Mouse (Mus musculus) cortical plate, adult 2 months (tissue): ENCODE data around the gene Lamc1.

ENCODE experiments used
- CTCF ChIP-seq: fragments of 200-500 bp; IDR thresholded peaks from 2 replicates; pipeline ENCODE4 v1.5.1; 2011; ENCODE audit warnings: mild to moderate bottlenecking, control low read depth, low read length; ENCODE audit not compliant: insufficient read depth; ENCODE audit errors: extremely low read depth
- POLR2A ChIP-seq: fragments of 200-500 bp; IDR thresholded peaks from 2 replicates; pipeline ENCODE4 v1.6.1; 2011; ENCODE audit warnings: mild to moderate bottlenecking, low read length, control low read depth; ENCODE audit not compliant: insufficient read depth; ENCODE audit errors: extremely low read depth

DNA sequence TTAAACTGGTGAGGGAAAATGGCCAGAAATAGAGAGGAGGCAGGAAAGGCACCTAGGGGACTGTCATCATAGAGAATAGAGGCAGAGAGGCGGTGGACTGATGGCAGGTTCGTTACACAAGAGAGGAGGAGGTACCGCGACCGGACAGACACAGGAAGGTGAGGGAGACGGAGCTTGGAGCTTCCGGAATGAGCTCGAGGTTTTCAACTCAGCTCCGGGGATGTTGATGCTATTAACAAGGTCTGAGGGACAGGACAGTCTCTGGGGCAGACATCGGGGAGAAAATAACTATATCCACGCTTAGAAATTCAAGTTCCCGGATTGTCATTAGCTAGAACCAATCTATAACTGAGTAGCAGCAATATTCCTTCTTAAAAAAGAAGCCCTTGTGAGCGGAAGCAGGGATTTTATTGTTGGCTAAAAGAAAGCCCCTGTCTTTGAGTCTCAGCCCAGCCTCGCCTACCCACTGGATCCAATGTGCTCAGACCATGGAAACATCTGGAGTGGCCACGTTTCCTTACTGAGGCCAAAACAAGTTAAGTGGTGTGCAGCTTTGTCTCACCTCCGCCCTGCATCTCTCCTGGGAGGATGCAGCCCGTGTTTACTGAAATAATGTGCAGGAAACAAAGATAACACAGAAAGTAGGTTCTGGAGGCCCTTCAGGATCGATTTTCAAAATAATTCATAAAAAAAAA, 21.3 kb upstream of the Lamc1 start:
- TF ChIP-seq POLR2A (no peak), CTCF (no peak)
